Mouse (Mus musculus): ENCODE results near the gene Ccdc73. TPM values are rescaled to one million over a fixed set of nuclear protein-coding genes. Genes with fewer than 3 reads are reported as not detected.

The Ccdc73 gene
- polyA plus RNA-seq, 1 experiment from 2014 or later: 3.2 TPM

DNA sequence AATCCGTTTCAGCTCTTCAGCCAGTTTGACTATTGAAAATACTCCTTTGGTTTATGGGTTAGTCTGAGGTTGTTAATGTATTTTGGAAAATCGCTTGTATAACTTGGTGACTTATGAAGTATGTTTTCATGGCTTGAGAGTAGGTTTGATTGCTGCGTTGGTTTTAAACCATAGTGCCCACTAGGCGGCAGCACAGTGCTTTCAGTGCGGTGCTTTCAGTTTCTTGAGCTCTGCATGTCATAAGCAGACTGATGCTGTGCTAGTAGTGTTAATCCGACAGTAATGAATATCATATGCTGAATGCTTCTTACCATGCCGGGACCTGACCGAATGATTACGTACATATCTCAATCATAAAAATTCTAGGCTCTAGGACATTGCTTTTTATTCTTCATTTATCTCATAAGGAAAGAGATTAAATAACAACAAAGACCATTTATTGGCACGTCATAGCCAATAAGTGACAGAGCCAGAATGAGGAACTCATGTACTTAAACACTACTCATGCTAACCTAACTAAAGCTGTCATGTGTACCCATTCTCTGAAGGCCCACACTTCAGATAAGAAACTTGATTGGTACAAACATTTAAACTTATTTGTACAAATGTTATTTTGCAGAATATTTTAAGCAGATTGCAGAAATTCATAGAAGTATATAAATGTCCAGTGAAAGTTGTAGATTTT is 20.4 kb downstream of the Ccdc73 start:
- DNase-seq (ENCODE audit: low spot score): peak; percentile 81
- no peaks in the 10 kb centered on the region for H3K9me3 ChIP-seq (replicated peaks)
- 27% methylated on average over 10 of the region's 10 CpGs for WGBS
- no peaks in the 10 kb centered on the region for H3K36me3 ChIP-seq
- H3K27ac ChIP-seq: no peak overlapping the region
- H3K4me1 ChIP-seq: no peaks in the 10 kb centered on the region
- H3K27me3 ChIP-seq (ENCODE audit: low read depth, poor library complexity, severe bottlenecking): no peaks in the 10 kb centered on the region
- H3K4me3 ChIP-seq: no peak overlapping the region

DNA sequence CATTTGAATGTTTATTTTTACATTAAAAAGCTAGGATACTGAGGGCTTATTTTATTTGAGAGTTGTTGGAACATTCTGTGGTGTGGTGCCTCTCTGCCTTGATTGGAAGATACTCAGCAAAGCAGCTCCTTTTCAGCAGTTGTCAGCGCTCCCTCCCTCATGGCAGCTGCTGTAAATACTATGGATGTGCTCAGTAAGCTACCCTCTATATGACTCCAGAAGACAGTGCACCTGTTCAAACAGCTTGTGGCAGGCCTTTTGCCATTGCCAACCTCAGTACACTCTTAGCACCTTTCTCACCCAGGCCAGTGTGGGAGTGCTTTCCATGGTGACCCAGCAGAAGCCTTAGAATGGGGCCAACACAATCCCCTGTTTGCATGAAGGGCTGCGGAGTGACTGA is 32.4 kb downstream of the Ccdc73 start:
- no peaks in the 10 kb centered on the region for H3K36me3 ChIP-seq
- no peaks in the 10 kb centered on the region for H3K9me3 ChIP-seq (replicated peaks)
- no peak overlapping the region for H3K27ac ChIP-seq
- no peak overlapping the region for H3K4me3 ChIP-seq
- 80% methylated on average over 2 of the region's 2 CpGs for WGBS
- no peak for DNase-seq (ENCODE audit: low spot score)
- no peaks in the 10 kb centered on the region for H3K4me1 ChIP-seq
- H3K27me3 ChIP-seq (ENCODE audit: low read depth, poor library complexity, severe bottlenecking): no peaks in the 10 kb centered on the region

DNA sequence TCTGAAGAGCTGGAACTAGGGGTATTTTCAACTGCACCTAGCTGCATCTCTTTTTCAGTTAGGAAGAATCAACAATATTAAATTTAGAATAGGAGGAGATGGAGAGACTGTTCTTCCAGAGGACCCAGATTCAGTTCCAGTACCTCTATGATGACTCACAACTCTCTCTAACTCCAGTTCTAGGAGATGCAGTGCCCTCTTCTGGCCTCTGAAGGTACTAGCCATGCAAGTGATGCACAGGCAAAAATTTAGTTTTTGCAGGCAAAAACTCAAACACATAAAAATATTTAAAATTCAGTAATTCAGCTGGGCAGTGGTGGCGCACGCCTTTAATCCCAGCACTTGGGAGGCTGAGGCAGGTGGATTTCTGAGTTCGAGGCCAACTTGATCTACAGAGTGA is 48.1 kb downstream of the Ccdc73 start:
- Histone ChIP-seq H3K9me3 (replicated peaks) (no peaks in the 10 kb centered on the region), H3K4me1 (no peaks in the 10 kb centered on the region), H3K36me3 (no peaks in the 10 kb centered on the region), H3K27me3 (ENCODE audit: low read depth, poor library complexity, severe bottlenecking) (no peaks in the 10 kb centered on the region), H3K27ac (no peak overlapping the region), H3K4me3 (no peak overlapping the region)
- DNase-seq (ENCODE audit: low spot score): no peak
- 86% methylated on average over 3 of the region's 3 CpGs for WGBS

DNA sequence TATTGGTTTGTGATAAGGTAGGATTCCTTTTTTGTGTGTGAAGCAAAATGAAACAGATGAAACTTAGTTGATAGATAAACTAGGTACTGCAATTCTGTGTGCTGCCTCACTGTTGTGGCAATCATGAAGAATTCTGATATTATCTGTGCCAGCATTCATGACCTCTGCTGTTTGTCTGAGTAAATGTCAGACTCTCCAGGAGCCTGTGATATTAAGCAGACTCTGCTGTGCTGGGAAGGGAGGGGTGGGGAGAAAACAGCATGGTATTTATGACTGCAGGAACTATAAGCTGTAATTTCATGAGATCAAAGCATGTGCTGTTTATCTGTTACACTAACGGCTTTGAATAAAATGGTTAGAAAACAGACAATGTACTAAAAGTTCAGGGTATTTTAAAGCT is 96.9 kb downstream of the Ccdc73 start:
- H3K4me1 ChIP-seq: peaks cover 3% of the 10 kb centered on the region; the same call in 1 of the 2 replicates
- DNase-seq (ENCODE audit: low spot score): no peak
- no peak overlapping the region for H3K4me3 ChIP-seq
- H3K27ac ChIP-seq: no peak overlapping the region
- WGBS: 13% methylated on average over 1 of the region's 1 CpGs
- H3K27me3 ChIP-seq (ENCODE audit: low read depth, poor library complexity, severe bottlenecking): no peaks in the 10 kb centered on the region
- H3K9me3 ChIP-seq (replicated peaks): no peaks in the 10 kb centered on the region
- H3K36me3 ChIP-seq: no peaks in the 10 kb centered on the region

DNA sequence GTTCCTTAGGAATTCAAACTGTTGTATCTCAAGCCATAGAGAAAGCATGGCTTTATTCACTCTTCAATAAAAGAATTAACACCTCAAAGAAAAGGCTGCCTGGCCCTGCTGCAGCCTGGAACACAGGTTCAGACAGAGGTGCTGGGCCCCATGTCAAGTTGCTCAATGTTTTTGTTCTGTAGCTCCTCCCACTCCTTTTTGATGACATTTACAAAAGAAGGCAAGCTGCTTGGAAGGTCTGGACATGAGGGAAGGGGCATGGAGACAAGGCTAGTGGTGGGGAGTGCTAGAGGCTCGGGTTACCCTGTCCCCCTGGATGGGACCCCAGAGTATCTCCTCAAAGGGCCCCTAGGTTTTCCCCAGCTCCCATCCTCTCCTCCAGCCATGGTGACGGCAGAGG is 114.1 kb downstream of the Ccdc73 start:
- Histone ChIP-seq H3K36me3 (no peaks in the 10 kb centered on the region), H3K4me1 (no peaks in the 10 kb centered on the region), H3K27me3 (ENCODE audit: low read depth, poor library complexity, severe bottlenecking) (no peaks in the 10 kb centered on the region), H3K9me3 (replicated peaks) (no peaks in the 10 kb centered on the region), H3K4me3 (no peak overlapping the region), H3K27ac (no peak overlapping the region)
- no peak for DNase-seq (ENCODE audit: low spot score)
- WGBS: 23% methylated on average over 2 of the region's 2 CpGs

DNA sequence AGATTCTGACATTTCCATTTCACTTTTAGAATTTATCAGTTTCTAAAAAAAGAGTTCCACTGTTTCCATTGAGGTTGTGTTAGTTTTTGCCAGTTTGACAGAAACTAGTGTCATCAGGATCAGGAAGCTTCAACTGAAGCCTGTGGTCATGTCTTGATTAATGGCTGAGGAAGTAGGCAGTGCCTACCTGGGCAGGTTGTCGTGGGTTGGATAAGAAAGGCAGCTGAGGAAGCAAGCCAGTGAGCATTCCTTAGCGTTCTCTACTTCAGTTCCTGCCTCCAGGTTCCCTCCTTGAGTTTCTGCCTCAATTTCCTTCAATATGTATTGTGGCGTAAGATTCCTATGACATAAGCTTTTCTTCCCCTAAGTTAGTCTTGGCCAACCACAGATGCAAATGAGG is 118.2 kb downstream of the Ccdc73 start:
- Histone ChIP-seq H3K27ac (no peak overlapping the region), H3K4me3 (no peak overlapping the region), H3K27me3 (ENCODE audit: low read depth, poor library complexity, severe bottlenecking) (no peaks in the 10 kb centered on the region), H3K36me3 (no peaks in the 10 kb centered on the region), H3K4me1 (no peaks in the 10 kb centered on the region), H3K9me3 (replicated peaks) (no peaks in the 10 kb centered on the region)
- DNase-seq (ENCODE audit: low spot score): no peak
- WGBS: 66% methylated on average over 3 of the region's 3 CpGs

DNA sequence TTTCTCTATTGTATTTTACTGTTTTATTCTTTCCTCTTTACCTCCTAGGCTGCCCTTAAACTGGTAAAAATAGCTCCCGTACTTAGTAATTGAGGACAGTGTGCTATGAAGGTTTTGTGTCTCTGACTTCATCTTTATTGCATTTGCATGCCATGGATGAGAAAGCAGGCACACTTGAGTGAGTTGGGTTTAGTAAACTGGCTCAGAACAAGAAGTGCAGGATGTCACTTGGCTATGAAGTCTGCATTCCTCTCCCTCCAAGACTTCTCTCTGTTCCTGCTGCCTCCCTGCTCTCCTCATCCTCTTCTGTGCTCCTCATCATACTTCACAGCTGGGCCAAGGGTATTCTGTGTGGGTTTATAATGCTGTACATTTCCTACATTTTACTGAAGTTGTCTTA is 121.4 kb downstream of the Ccdc73 start:
- DNase-seq (ENCODE audit: low spot score): no peak
- no peaks in the 10 kb centered on the region for H3K36me3 ChIP-seq
- no peaks in the 10 kb centered on the region for H3K9me3 ChIP-seq (replicated peaks)
- no peaks in the 10 kb centered on the region for H3K4me1 ChIP-seq
- no peak overlapping the region for H3K4me3 ChIP-seq
- 89% methylated on average over 1 of the region's 1 CpGs for WGBS
- no peaks in the 10 kb centered on the region for H3K27me3 ChIP-seq (ENCODE audit: low read depth, poor library complexity, severe bottlenecking)
- no peak overlapping the region for H3K27ac ChIP-seq

DNA sequence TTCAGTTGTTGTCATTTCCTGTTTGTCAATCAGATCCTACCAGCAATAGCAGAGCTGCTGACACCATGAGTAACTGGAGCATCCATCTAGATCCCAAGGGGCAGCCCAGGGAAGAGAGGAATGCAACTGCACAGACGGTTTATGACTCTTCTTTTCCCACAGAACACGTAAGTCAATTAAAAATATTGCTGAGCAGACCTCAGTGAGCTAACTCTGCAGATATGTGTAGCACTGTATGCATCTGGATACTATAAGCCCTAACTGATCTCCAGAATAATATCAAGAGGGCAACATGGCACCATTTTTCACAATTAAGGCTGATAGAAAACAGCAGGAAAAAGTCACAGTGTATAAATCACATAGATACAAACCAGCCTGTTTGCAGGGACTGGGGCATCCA is 126.8 kb downstream of the Ccdc73 start:
- Histone ChIP-seq H3K4me3 (no peak overlapping the region), H3K36me3 (peaks cover 31% of the 10 kb centered on the region), H3K9me3 (replicated peaks) (no peaks in the 10 kb centered on the region), H3K4me1 (no peaks in the 10 kb centered on the region), H3K27ac (no peak overlapping the region), H3K27me3 (ENCODE audit: low read depth, poor library complexity, severe bottlenecking) (no peaks in the 10 kb centered on the region)
- WGBS: 45% methylated on average over 2 of the region's 2 CpGs
- no peak for DNase-seq (ENCODE audit: low spot score)

DNA sequence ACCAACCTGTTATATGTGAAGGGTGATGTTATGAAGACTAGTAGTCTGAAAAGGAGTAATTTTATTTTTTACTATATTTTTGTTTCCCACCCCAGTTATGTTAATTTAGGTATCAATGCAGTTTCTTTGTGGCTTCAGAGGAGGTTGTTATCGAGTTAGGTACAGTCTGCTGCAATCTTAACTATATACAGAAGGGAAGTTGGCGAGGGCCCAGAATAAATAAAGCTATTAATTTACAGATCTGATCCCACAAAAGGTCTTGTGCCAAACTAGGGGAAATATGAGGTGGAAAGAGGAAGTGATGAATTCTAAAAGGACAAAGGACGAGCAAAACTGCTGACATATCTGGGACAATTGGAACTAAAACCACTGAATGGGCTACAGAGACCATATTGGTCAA is 128.6 kb downstream of the Ccdc73 start:
- Histone ChIP-seq H3K4me3 (no peak overlapping the region), H3K36me3 (peaks cover 44% of the 10 kb centered on the region), H3K27ac (no peak overlapping the region), H3K27me3 (ENCODE audit: low read depth, poor library complexity, severe bottlenecking) (no peaks in the 10 kb centered on the region), H3K4me1 (no peaks in the 10 kb centered on the region), H3K9me3 (replicated peaks) (no peaks in the 10 kb centered on the region)
- no peak for DNase-seq (ENCODE audit: low spot score)
- 91% methylated on average over 3 of the region's 3 CpGs for WGBS

DNA sequence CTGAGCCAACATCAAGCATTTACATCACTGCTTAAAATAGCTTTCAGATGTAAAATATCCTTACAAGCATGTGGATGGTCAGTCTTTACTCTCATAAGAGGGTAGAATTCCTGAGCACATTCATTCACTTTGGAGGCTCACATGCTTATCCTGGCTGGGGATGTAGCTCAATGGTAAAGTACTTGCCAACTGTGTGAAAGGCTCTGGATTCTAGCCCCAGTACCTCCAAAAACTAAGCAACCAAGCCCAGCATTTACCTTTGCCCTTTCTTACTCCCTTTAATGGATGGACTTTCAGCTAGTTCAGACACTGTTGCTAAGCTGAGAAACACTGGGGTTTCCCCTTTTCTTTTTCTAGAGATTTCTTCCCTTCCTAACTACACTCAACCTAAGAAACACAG is 139.6 kb downstream of the Ccdc73 start:
- H3K36me3 ChIP-seq: peaks cover 100% of the 10 kb centered on the region

DNA sequence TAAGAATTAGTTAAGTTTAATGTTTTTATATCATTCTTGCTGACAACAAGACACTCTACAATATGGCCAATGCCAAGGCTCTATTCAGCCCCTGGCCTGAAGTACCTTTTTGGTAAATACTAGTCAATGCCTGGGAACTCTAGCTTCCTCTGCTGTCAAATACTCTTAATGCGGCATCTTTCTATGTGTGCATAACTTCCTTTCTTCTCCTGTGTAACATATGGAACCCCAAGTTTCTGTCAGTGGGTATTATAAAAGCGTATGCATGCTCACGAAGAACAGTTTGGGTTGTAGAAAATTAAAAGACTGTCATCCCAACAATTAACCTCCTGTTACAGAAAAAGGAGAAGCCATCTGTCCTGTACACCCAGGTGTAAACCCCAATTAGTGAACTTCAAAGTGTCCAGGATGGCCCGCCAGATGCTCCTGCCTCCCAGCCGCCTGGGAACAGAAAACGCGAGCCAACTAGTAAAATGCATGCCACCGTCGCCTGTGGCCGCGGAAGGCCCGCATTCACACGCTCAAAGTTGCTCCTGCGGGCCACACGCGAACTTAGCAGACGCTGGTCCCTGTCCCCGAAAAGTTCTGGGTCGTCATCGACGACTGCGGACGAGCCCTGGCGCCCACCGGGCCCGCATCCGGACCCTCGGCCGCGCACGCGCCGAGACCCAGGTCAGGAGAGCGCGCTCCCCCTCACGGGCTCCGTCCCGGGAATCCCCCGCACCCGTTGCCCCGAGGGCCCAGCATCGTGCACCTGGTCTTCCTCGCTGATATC is 148.8 kb downstream of the Ccdc73 start:
- Histone ChIP-seq H3K36me3 (peaks cover 27% of the 10 kb centered on the region), H3K4me3 (peak overlapping the region; percentile 100), H3K9me3 (replicated peaks) (no peaks in the 10 kb centered on the region), H3K27me3 (ENCODE audit: low read depth, poor library complexity, severe bottlenecking) (no peaks in the 10 kb centered on the region), H3K4me1 (peaks cover 19% of the 10 kb centered on the region), H3K27ac (peak overlapping the region; percentile 94)
- 1% methylated on average over 43 of the region's 43 CpGs for WGBS
- no peak for DNase-seq (ENCODE audit: low spot score)

More for the DNA sequence above, 139.6 kb downstream of the Ccdc73 start:
- DNase-seq (ENCODE audit: low spot score): no peak
- Histone ChIP-seq H3K4me3 (no peak overlapping the region), H3K27ac (no peak overlapping the region), H3K9me3 (replicated peaks) (no peaks in the 10 kb centered on the region), H3K27me3 (ENCODE audit: low read depth, poor library complexity, severe bottlenecking) (no peaks in the 10 kb centered on the region), H3K4me1 (no peaks in the 10 kb centered on the region)

DNA sequence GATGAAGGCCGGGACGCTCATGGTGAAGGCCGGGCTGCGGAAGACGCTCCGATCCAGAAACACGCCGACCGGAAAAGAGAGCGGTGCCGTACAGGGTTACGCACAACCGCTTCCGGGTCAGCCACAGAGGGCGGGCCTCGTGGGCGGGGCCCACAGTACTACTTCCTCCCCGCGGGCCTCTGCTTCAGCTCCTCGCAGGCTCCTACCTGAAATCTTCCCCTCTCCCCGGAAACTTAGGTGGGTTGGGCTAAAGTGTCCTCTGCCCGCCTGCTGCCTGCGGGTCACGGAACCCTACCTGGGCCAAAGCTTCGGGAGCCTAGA is 149.3 kb downstream of the Ccdc73 start, which contains the start of gene Eif3m:
TSS of gene Eif3m (minus strand) at position 114 of the 321 bp plus-strand sequence.
- Histone ChIP-seq H3K36me3 (peaks cover 22% of the 10 kb centered on the region), H3K27me3 (ENCODE audit: low read depth, poor library complexity, severe bottlenecking) (no peaks in the 10 kb centered on the region), H3K9me3 (replicated peaks) (no peaks in the 10 kb centered on the region), H3K27ac (peak within 1 kb of the TSS; percentile 94), H3K4me3 (peak within 1 kb of the TSS; percentile 100), H3K4me1 (peaks cover 21% of the 10 kb centered on the region)
- under 1% methylated on average over 25 of the region's 25 CpGs for WGBS
- peak; percentile 95 for DNase-seq (ENCODE audit: low spot score)

DNA sequence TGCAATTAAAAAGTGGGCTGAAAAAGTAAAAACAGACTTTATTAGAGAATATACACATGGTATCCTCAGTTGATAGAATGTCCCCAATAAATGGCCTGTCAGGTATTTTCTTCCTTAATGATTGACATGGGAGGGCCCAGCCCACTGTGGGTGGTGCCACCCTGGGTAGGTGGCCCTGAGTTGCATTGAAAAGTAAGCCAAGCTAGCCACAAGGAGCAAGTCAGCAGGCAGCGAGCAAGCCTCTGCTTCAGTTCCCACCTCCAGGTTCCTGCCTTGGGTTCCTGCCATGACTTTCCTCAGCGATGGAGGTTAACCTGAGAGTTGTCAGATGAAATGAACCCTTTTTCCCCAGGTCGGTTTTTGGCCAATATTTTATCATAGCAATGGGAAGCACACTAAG is 150.2 kb downstream of the Ccdc73 start:
- no peak for DNase-seq (ENCODE audit: low spot score)
- 80% methylated on average over 3 of the region's 3 CpGs for WGBS
- H3K9me3 ChIP-seq (replicated peaks): no peaks in the 10 kb centered on the region
- peaks cover 23% of the 10 kb centered on the region for H3K4me1 ChIP-seq
- peak overlapping the region; percentile 100; the same call in 1 of the 2 replicates for H3K4me3 ChIP-seq
- no peak overlapping the region for H3K27ac ChIP-seq
- no peaks in the 10 kb centered on the region for H3K27me3 ChIP-seq (ENCODE audit: low read depth, poor library complexity, severe bottlenecking)
- peaks cover 13% of the 10 kb centered on the region for H3K36me3 ChIP-seq
